Mouse (Mus musculus) layer of hippocampus, postnatal 25 days (tissue): ENCODE data around the gene Gemin7. TPM values are rescaled to one million over a fixed set of nuclear protein-coding genes. Genes with fewer than 3 reads are reported as not detected.
"Not testable (repeated sequence)": the region's sequence is repeated elsewhere in the genome, so short reads cannot be mapped to it uniquely, and the experiment has no call there.

Experiments used
- DNase-seq, 2 experiments: peaks; one replicate each; pipeline ENCODE4 v3.0.0; 2022; ENCODE audit warnings: mixed read lengths in 2 of 2, low spot score in 1 of 2; ENCODE audit errors: extremely low spot score in 1 of 2
- total RNA-seq, 2 experiments: library from RNA; stranded (reverse); gene quantifications; 2 replicates each; pipeline ENCODE4 v1.2.3; 2021

Gemin7 gene
- total RNA-seq = 10 to 100 TPM; 38.0 to 40.7 TPM

- no peak for DNase-seq
These were observed at the start of gene Gemin7, which contains the start of gene Zfp296 for GRCm38 (mm10) chr7:19577141-19577852. TSS of gene Gemin7 (minus strand) at chr7:19577595. TSS of gene Zfp296 (plus strand) at chr7:19577287.

- no peak for DNase-seq
These were observed 46.0 kb upstream of the Gemin7 start for GRCm38 (mm10) chr7:19623433-19623832.

DNA sequence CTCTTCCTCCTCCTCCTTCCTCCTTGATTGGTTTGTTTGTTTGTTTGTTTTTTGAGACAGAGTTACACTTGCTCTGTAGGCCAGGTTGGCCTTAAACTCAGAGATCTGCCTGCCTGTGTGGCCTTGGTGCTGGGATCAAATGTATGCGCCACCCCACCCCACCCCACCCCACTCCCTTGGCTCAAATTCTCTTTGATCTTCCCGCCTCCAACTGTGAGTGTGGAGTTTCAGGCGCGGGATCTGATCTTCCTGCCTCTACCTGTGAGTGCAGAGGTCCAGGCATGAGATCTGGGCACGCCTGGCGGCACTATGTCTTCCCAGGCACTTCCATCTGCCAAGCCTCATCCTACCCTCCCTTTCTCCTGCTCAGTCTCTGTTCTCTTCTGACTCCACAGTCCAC lies 44.8 kb upstream of the Gemin7 start:
- no peak for DNase-seq

- DNase-seq = peak in 1 of 2 experiments; percentile 35
These were observed 43.4 kb upstream of the Gemin7 start for GRCm38 (mm10) chr7:19620811-19621210.

- peak in 1 of 2 experiments; percentile 72 for DNase-seq
These were observed 41.8 kb upstream of the Gemin7 start for GRCm38 (mm10) chr7:19619004-19619801.

DNA sequence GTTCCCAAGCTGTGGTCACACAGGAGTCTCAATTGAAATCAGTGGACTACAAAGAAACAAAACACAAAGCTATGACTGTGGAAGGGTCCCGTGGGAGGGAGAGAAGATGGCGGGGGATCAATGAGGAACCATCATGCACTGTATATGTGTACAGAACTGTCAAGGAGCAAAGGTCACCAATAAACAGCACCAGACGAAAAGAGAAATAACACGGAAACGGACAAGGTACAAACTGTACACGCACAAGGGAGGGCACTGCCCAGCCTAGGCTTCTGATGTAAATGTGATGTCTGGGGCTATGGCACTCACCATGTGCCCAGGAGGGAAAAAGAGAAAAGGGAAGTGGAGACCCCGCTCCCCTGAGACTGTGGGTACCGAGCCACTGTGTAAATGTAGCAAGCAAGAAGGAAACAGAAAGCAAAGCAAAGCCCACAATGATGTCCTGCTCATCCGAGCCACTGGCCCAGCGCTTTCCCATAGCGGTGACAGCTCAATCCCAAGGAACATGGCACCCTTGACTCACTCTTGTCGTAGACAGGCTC lies 37.7 kb upstream of the Gemin7 start:
- DNase-seq = no peak

DNA sequence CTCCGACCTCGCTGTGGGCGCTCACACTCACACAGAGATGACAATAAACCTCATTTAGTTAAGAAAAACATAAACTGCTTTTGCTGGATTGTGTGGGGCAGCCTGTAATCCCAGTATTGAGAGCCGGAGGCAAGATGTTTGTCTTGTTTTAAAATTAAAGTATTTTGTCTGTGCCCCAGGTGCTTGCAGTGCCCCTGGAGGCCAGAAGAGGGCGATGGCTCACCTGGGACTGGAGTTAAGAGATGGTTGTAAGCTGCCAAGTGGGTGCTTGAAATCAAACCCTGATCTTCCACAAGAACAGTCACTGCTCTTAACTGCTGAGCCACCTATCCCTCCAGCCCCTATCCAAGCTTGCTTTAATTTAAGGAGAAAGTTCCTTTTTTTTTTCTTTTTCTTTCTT lies 33.6 kb upstream of the Gemin7 start:
- no peak for DNase-seq

DNA sequence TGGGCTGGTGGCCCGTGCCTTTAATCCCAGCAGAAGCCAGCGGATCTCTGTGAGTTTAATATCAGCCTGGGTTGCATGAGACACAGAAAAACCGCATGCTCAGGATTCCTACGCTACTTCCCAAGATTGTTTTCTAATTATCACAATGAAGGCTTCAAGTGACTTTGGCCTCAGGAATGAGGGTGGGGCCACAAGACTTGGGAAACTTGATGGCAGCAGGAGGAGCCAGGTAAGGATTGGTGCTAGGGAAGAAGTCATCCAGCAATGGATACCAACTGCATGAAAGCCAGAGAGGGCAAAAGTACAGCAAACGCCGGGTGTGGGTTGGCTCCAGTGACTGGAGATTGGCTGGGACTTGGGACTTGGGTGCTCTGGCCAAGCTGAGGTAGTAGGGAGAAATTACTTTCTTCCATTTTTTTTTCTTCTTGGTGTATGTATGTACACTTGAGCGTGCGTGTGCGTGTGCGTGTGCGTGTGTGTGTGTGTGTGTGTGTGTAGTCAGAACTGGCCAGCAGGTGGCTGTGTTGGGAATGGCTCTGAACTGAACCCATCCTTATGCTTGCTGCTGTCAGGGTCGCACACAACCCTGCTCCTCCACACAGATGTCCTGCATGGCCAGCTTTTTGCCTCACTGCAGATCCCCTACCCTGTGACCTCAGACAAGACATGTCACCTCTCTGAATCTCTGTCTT lies 32.4 kb upstream of the Gemin7 start:
- DNase-seq = no peak

- DNase-seq = no peak
These were observed 29.9 kb upstream of the Gemin7 start for GRCm38 (mm10) chr7:19607291-19607690.

GRCm38 (mm10) chr7:19604606-19605214 lies 27.3 kb upstream of the Gemin7 start:
- DNase-seq = not testable (repeated sequence)

GRCm38 (mm10) chr7:19603849-19604605 lies 26.6 kb upstream of the Gemin7 start, which contains the start of gene Clasrp:
TSS of gene Clasrp (minus strand) at chr7:19604486.
- peak; percentile 85 to 91 for DNase-seq

DNA sequence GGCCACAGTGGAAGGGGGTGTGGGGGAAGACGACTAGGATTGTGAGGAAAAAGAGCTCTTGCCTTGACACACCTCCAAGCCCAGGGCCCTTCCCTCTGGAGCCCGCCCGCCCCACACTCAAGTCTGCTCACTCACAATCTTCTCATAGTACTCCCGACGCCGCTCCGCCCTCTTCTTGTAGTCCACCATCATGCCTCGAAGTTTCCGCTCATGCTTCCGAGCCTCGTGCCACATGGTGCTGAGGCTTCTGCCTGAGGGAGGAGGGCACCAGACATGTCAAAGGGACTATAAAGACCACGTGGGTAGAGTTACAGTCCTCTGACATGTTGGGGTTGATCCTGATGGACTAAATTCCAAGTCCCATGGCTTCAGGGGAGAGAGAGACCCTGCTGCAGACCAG lies 25.7 kb upstream of the Gemin7 start:
- no peak for DNase-seq

GRCm38 (mm10) chr7:19600562-19600961 lies 23.2 kb upstream of the Gemin7 start:
- no peak for DNase-seq

DNA sequence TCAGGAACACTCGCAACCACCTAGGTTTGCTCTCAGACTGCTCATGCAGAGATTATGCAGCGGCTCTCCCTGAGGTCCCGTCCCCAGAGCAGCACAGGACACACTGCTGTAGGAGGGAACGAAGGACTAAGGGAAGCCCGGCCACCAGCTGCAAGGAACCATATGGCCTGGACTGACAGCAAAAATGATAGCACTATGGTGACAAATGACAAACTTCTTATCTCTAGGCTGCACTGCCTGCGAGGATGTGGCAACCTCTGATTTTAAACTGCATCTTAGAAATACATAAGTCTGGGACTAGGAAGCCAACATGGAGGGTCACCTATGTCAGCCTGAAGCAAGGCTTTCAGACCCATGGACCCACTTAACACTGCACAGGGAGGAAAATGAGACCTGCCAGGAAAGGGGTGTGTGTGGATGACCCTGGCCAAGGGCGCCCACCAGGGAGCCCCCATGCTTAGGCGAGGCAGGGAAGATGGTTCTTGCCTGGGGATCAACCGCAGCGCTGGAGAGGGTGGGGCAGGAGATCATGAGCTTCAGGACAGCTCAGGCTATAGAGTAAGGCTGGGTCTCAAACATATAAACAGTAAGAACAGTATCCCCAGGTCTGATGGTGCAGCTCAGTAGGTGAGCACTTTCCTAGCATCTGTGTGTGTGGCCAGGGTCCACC lies 15.8 kb upstream of the Gemin7 start:
- no peak for DNase-seq

- peak; percentile 43 to 77 for DNase-seq
These were observed 12.5 kb upstream of the Gemin7 start for GRCm38 (mm10) chr7:19589917-19590316.

DNA sequence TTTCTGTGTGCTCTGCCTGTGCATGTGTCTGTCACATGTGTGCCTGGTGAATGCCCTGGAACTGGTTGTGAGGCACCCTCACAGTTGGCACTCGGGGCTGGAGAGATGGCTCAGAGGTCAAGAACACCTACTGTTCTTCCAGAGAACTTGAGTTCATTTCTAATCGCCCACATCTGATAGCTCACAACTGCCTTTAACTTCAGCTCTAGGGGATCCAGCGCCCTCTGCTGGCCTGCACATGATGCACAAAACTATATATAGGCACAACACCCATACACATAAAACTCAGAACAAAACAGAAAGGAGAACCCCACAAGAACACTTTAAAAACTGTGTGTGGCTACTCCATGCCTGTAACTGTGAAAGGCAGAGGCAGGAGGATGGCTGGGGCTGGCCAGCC lies 11.8 kb upstream of the Gemin7 start:
- peak in 1 of 2 experiments; percentile 68 for DNase-seq

GRCm38 (mm10) chr7:19586269-19586668 lies 8.9 kb upstream of the Gemin7 start:
- no peak for DNase-seq

GRCm38 (mm10) chr7:19580634-19581033 lies 3.2 kb upstream of the Gemin7 start:
- DNase-seq = no peak

DNA sequence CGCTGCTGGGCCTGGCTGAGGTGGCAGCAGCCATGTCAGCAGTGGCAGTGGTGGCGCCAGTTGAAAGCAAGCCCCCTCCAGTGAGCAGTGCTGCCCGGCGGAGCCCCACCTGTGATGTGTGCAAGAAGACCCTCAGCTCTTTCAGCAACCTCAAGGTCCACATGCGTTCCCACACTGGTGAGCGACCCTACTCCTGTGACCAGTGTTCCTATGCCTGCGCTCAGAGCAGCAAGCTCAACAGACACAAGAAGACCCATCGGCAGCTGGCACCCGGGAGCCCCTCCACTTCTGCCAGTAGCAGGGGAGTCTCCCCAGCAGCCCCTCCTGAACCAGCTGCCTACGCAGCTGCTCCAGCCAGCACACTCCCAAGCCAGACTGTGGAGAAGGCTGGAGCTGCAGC lies 2.4 kb upstream of the Gemin7 start:
- no peak for DNase-seq
